Mouse (Mus musculus): ENCODE measurements around the gene Rab33b.

DNA sequence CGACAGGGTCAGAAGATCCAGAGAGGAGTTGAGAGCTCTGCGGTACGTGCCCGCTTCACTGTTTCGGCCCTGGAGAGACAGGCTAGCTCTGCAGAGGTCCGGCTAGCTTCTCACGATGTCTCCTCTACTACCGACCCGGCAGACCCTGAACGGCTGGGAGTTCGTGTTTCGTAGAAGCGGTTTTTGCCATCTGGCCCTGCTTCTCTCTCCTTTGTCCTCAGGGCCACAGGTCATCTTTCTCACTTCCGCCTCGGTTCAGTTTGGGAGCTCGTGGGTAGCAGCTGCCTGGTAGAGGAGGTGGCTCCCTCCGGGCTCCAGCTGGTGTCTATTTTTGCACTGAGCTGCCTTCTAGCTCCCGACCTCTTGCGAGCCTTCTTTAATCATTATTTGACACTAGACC, 21.7 kb downstream of the Rab33b start:
- TF ChIP-seq CTCF (IDR thresholded peaks at IDR 0.05; ENCODE audit: control insufficient read depth, insufficient read depth, insufficient replicate concordance, low read depth, low read length): no peak
- no peak for TF ChIP-seq POLR2A (IDR thresholded peaks at IDR 0.05; ENCODE audit: control insufficient read depth, low read depth, low read length)
